Mouse (Mus musculus): Measurements from ENCODE around the gene Cdc6. TPM values are rescaled to one million over a fixed set of nuclear protein-coding genes. Genes with fewer than 3 reads are reported as not detected.
"Not testable (repeated sequence)": the region's sequence is repeated elsewhere in the genome, so short reads cannot be mapped to it uniquely, and the experiment has no call there.

Cdc6 gene
- polyA plus RNA-seq, 1 experiment = 8.4 TPM

- Histone ChIP-seq H3K36me3 (ENCODE audit: control insufficient read depth, insufficient read depth, low read length) (no peaks in the 10 kb centered on the region), H3K27ac (ENCODE audit: control insufficient read depth, insufficient read depth, low read length) (no peak overlapping the region), H3K27me3 (ENCODE audit: control insufficient read depth, insufficient read depth, low read length) (no peaks in the 10 kb centered on the region), H3K4me1 (replicated peaks; ENCODE audit: control insufficient read depth, insufficient read depth, low read length) (peaks cover 61% of the 10 kb centered on the region), H3K4me3 (ENCODE audit: control insufficient read depth, insufficient read depth, low read length) (no peak overlapping the region)
- no peak for TF ChIP-seq POLR2A (IDR thresholded peaks at IDR 0.05; ENCODE audit: control insufficient read depth, extremely low read depth, insufficient read depth, low read length, poor library complexity)
- TF ChIP-seq CTCF (IDR thresholded peaks at IDR 0.05; ENCODE audit: borderline replicate concordance, control insufficient read depth, extremely low read depth, insufficient read depth, low read length, poor library complexity) = no peak
- DNase-seq = no peak
- 86% methylated on average over 9 of the region's 9 CpGs for WGBS
These were observed 21.9 kb downstream of the Cdc6 start for GRCm38 (mm10) chr11:98929503-98929902.

- Histone ChIP-seq H3K27ac (ENCODE audit: control insufficient read depth, insufficient read depth, low read length) (no peak overlapping the region), H3K36me3 (ENCODE audit: control insufficient read depth, insufficient read depth, low read length) (no peaks in the 10 kb centered on the region), H3K4me3 (ENCODE audit: control insufficient read depth, insufficient read depth, low read length) (no peak overlapping the region), H3K4me1 (replicated peaks; ENCODE audit: control insufficient read depth, insufficient read depth, low read length) (peaks cover 54% of the 10 kb centered on the region), H3K27me3 (ENCODE audit: control insufficient read depth, insufficient read depth, low read length) (no peaks in the 10 kb centered on the region)
- 80% methylated on average over 7 of the region's 7 CpGs for whole genome bisulfite sequencing
- no peak for TF ChIP-seq POLR2A (IDR thresholded peaks at IDR 0.05; ENCODE audit: control insufficient read depth, extremely low read depth, insufficient read depth, low read length, poor library complexity)
- TF ChIP-seq CTCF (IDR thresholded peaks at IDR 0.05; ENCODE audit: borderline replicate concordance, control insufficient read depth, extremely low read depth, insufficient read depth, low read length, poor library complexity) = no peak
- no peak for DNase-seq
These were observed 22.6 kb downstream of the Cdc6 start for GRCm38 (mm10) chr11:98930127-98930601.

GRCm38 (mm10) chr11:98930773-98931512, 23.3 kb downstream of the Cdc6 start:
- no peak overlapping the region for H3K4me3 ChIP-seq (ENCODE audit: control insufficient read depth, insufficient read depth, low read length)
- no peak for DNase-seq
- H3K36me3 ChIP-seq (ENCODE audit: control insufficient read depth, insufficient read depth, low read length) = no peaks in the 10 kb centered on the region
- 33% methylated on average over 10 of the region's 10 CpGs for WGBS
- no peak overlapping the region for H3K27ac ChIP-seq (ENCODE audit: control insufficient read depth, insufficient read depth, low read length)
- TF ChIP-seq POLR2A (IDR thresholded peaks at IDR 0.05; ENCODE audit: control insufficient read depth, extremely low read depth, insufficient read depth, low read length, poor library complexity) = no peak
- no peak for TF ChIP-seq CTCF (IDR thresholded peaks at IDR 0.05; ENCODE audit: borderline replicate concordance, control insufficient read depth, extremely low read depth, insufficient read depth, low read length, poor library complexity)
- peaks cover 47% of the 10 kb centered on the region for H3K4me1 ChIP-seq (replicated peaks; ENCODE audit: control insufficient read depth, insufficient read depth, low read length)
- no peaks in the 10 kb centered on the region for H3K27me3 ChIP-seq (ENCODE audit: control insufficient read depth, insufficient read depth, low read length)

GRCm38 (mm10) chr11:98931513-98932292, 24.1 kb downstream of the Cdc6 start:
- no peak overlapping the region for H3K27ac ChIP-seq (ENCODE audit: control insufficient read depth, insufficient read depth, low read length)
- DNase-seq = no peak
- no peaks in the 10 kb centered on the region for H3K27me3 ChIP-seq (ENCODE audit: control insufficient read depth, insufficient read depth, low read length)
- H3K36me3 ChIP-seq (ENCODE audit: control insufficient read depth, insufficient read depth, low read length) = no peaks in the 10 kb centered on the region
- H3K4me1 ChIP-seq (replicated peaks; ENCODE audit: control insufficient read depth, insufficient read depth, low read length) = peaks cover 48% of the 10 kb centered on the region
- no peak overlapping the region for H3K4me3 ChIP-seq (ENCODE audit: control insufficient read depth, insufficient read depth, low read length)
- no peak for TF ChIP-seq POLR2A (IDR thresholded peaks at IDR 0.05; ENCODE audit: control insufficient read depth, extremely low read depth, insufficient read depth, low read length, poor library complexity)
- TF ChIP-seq CTCF (IDR thresholded peaks at IDR 0.05; ENCODE audit: borderline replicate concordance, control insufficient read depth, extremely low read depth, insufficient read depth, low read length, poor library complexity) = no peak
- 54% methylated on average over 7 of the region's 7 CpGs for WGBS

- Histone ChIP-seq H3K36me3 (ENCODE audit: control insufficient read depth, insufficient read depth, low read length) (no peaks in the 10 kb centered on the region), H3K27me3 (ENCODE audit: control insufficient read depth, insufficient read depth, low read length) (no peaks in the 10 kb centered on the region), H3K4me3 (ENCODE audit: control insufficient read depth, insufficient read depth, low read length) (no peak overlapping the region), H3K4me1 (replicated peaks; ENCODE audit: control insufficient read depth, insufficient read depth, low read length) (peaks cover 50% of the 10 kb centered on the region), H3K27ac (ENCODE audit: control insufficient read depth, insufficient read depth, low read length) (no peak overlapping the region)
- TF ChIP-seq CTCF (IDR thresholded peaks at IDR 0.05; ENCODE audit: borderline replicate concordance, control insufficient read depth, extremely low read depth, insufficient read depth, low read length, poor library complexity) = no peak
- TF ChIP-seq POLR2A (IDR thresholded peaks at IDR 0.05; ENCODE audit: control insufficient read depth, extremely low read depth, insufficient read depth, low read length, poor library complexity) = no peak
- DNase-seq = no peak
- WGBS = 36% methylated on average over 19 of the region's 19 CpGs
These were observed 24.9 kb downstream of the Cdc6 start for GRCm38 (mm10) chr11:98932293-98933091.

GRCm38 (mm10) chr11:98933151-98933550, 25.6 kb downstream of the Cdc6 start:
- 29% methylated on average over 9 of the region's 9 CpGs for WGBS
- H3K4me3 ChIP-seq (ENCODE audit: control insufficient read depth, insufficient read depth, low read length) = no peak overlapping the region
- TF ChIP-seq CTCF (IDR thresholded peaks at IDR 0.05; ENCODE audit: borderline replicate concordance, control insufficient read depth, extremely low read depth, insufficient read depth, low read length, poor library complexity) (0 out of 2 replicates have a peak, but pooled peaks have one; percentile 52), POLR2A (IDR thresholded peaks at IDR 0.05; ENCODE audit: control insufficient read depth, extremely low read depth, insufficient read depth, low read length, poor library complexity) (no peak)
- peak; percentile 70 for DNase-seq
- peaks cover 51% of the 10 kb centered on the region for H3K4me1 ChIP-seq (replicated peaks; ENCODE audit: control insufficient read depth, insufficient read depth, low read length)
- no peak overlapping the region for H3K27ac ChIP-seq (ENCODE audit: control insufficient read depth, insufficient read depth, low read length)
- no peaks in the 10 kb centered on the region for H3K27me3 ChIP-seq (ENCODE audit: control insufficient read depth, insufficient read depth, low read length)
- H3K36me3 ChIP-seq (ENCODE audit: control insufficient read depth, insufficient read depth, low read length) = no peaks in the 10 kb centered on the region

GRCm38 (mm10) chr11:98933847-98934246, 26.2 kb downstream of the Cdc6 start:
- not testable (repeated sequence) for H3K4me3 ChIP-seq (ENCODE audit: control insufficient read depth, insufficient read depth, low read length); H3K27ac ChIP-seq (ENCODE audit: control insufficient read depth, insufficient read depth, low read length); H3K27me3 ChIP-seq (ENCODE audit: control insufficient read depth, insufficient read depth, low read length); DNase-seq; H3K36me3 ChIP-seq (ENCODE audit: control insufficient read depth, insufficient read depth, low read length)
- peaks cover 53% of the 10 kb centered on the region for H3K4me1 ChIP-seq (replicated peaks; ENCODE audit: control insufficient read depth, insufficient read depth, low read length)
- WGBS = 97% methylated on average over 2 of the region's 2 CpGs
